Mouse (Mus musculus): ENCODE results near the gene Zmiz1. TPM values are rescaled to one million over a fixed set of nuclear protein-coding genes. Genes with fewer than 3 reads are reported as not detected.
A peak's percentile ranks its signal among the peaks of the same experiment; 100 is the strongest.

The Zmiz1 gene
- total RNA-seq, 1 experiment from 2014 or later = 9.8 TPM

GRCm38 (mm10) chr14:25577431-25577830, 118.4 kb downstream of the Zmiz1 start:
- peak; percentile 46 to 49; a peak in 3 of 4 replicates for ATAC-seq (replicated peaks in 1 of 2; ENCODE audit: insufficient read depth in 1 of 2, low FRiP score in 2 of 2, low TSS enrichment in 1 of 2, low read depth in 1 of 2, poor library complexity in 2 of 2, severe bottlenecking in 2 of 2)

- no peak for ATAC-seq (replicated peaks in 1 of 2; ENCODE audit: insufficient read depth in 1 of 2, low FRiP score in 2 of 2, low TSS enrichment in 1 of 2, low read depth in 1 of 2, poor library complexity in 2 of 2, severe bottlenecking in 2 of 2)
Observed at GRCm38 (mm10) chr14:25579597-25579996, 120.6 kb downstream of the Zmiz1 start.

GRCm38 (mm10) chr14:25580397-25580796, 121.4 kb downstream of the Zmiz1 start:
- ATAC-seq (replicated peaks in 1 of 2; ENCODE audit: insufficient read depth in 1 of 2, low FRiP score in 2 of 2, low TSS enrichment in 1 of 2, low read depth in 1 of 2, poor library complexity in 2 of 2, severe bottlenecking in 2 of 2) = no peak

DNA sequence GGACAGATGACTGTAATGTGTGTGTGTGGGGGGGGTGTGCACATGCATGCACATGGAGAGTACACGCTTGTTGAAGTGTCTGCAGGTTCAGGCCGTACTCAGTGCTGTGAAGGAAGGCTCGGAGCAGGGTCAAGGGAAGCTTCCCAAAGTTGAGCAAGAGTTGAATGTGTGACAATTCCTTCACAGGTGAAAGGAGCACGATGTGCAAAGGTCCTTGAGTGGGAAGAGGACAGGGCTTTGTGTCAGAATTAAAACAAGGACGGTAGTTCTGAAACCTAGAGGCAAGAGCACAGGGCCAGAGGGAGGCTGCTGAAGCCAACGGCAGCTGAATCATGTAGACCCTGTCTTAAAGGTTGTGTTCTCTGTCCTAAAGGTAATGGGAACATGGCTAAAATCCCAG, 123.6 kb downstream of the Zmiz1 start:
- ATAC-seq (replicated peaks in 1 of 2; ENCODE audit: insufficient read depth in 1 of 2, low FRiP score in 2 of 2, low TSS enrichment in 1 of 2, low read depth in 1 of 2, poor library complexity in 2 of 2, severe bottlenecking in 2 of 2) = no peak

DNA sequence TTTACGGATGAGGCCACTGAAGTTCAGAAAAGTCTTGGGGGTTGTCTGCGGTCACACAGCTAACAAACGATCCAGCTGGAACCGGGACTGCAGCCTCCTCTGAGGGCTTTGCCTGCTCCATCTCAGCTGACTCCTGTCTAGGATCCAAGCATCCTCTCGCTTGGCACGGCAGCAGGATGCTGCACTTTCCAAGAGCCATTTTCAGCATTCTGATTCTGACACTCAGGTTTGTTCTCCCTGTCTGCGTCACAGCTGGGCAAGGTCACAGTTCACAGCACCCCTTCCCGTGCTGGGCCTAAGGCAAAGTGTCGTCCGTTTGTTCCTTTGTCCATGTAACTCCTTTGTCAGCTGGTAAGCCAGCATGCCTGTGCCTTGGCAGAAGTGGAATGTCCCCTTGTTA, 124.9 kb downstream of the Zmiz1 start:
- ATAC-seq (replicated peaks in 1 of 2; ENCODE audit: insufficient read depth in 1 of 2, low FRiP score in 2 of 2, low TSS enrichment in 1 of 2, low read depth in 1 of 2, poor library complexity in 2 of 2, severe bottlenecking in 2 of 2) = no peak

DNA sequence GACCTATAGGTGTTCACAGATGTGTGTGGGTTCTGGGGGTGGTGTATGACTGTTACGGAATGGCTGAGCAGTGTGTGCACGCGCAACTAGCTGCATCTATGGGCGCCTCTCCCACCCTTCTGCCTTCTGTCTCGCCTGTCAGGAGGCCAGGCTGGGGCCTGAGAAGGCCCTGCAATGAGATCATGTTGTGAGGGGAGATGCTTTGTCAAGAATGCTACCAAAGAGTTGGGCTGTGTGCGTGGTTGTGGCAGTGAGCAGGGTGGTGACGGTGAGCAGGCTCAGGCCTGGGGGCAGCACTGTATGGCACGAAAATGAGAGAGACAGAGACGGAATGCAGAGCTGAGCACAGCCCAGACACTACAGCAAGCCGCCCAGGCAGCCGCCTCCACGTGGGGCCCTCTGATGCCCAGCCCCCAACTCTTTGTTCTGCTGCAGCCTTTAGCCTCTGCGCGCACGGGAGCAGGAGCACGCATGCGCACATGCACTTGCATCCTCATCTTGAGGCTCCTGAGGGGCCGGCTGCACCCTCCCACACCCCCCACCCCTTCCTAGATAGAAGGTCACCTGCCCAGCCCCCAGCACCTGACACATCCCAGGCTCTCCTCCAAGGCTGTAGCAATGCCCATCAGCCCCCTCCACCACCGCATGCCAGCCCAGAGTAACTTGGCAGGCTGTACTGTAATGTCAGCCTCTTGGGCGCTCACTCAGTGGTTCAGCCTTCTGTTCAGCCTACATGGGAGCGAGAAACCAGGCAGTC, 126.7 kb downstream of the Zmiz1 start:
- ATAC-seq (replicated peaks in 1 of 2; ENCODE audit: insufficient read depth in 1 of 2, low FRiP score in 2 of 2, low TSS enrichment in 1 of 2, low read depth in 1 of 2, poor library complexity in 2 of 2, severe bottlenecking in 2 of 2) = no peak

DNA sequence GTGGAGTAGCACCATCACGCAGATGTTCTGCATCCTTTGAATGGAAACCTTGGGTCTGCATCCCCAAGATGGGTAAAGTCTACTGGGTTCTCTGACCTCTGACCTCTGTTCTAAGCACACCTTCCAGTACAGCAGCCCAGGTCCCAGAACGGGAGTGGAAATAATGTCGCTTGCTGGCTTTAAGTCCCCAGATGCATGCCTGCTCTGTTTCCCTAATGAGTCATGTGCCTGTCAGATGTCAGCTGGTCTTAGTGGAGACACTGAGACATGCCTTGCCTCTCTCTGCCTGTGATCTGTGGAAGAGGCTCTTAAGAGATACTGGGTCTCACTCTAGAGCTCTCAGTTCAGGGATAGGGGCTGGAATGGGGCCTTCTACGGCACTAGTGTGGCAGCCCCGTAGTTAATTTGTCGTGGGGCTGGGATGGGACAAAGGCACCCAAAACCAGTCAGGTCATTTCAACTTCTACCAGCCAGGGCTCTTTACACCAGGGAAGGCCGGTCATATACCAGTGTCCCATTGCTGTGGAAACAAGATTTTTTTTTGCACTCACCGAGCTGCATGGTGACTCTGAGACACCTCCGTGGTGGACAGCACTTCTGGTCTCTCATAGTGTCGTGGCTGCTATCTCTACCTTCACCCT, 128.0 kb downstream of the Zmiz1 start:
- ATAC-seq (replicated peaks in 1 of 2; ENCODE audit: insufficient read depth in 1 of 2, low FRiP score in 2 of 2, low TSS enrichment in 1 of 2, low read depth in 1 of 2, poor library complexity in 2 of 2, severe bottlenecking in 2 of 2) = no peak

- 0 out of 4 replicates have a peak, but pooled peaks of 1 of the 2 experiments have one; percentile 12 for ATAC-seq (replicated peaks in 1 of 2; ENCODE audit: insufficient read depth in 1 of 2, low FRiP score in 2 of 2, low TSS enrichment in 1 of 2, low read depth in 1 of 2, poor library complexity in 2 of 2, severe bottlenecking in 2 of 2)
Observed at GRCm38 (mm10) chr14:25587487-25588001, 128.6 kb downstream of the Zmiz1 start.

GRCm38 (mm10) chr14:25588156-25588555, 129.2 kb downstream of the Zmiz1 start:
- ATAC-seq (replicated peaks in 1 of 2; ENCODE audit: insufficient read depth in 1 of 2, low FRiP score in 2 of 2, low TSS enrichment in 1 of 2, low read depth in 1 of 2, poor library complexity in 2 of 2, severe bottlenecking in 2 of 2) = no peak

- no peak; a peak in 2 of 4 replicates for ATAC-seq (replicated peaks in 1 of 2; ENCODE audit: insufficient read depth in 1 of 2, low FRiP score in 2 of 2, low TSS enrichment in 1 of 2, low read depth in 1 of 2, poor library complexity in 2 of 2, severe bottlenecking in 2 of 2)
Observed at GRCm38 (mm10) chr14:25588946-25589937, 130.3 kb downstream of the Zmiz1 start.

DNA sequence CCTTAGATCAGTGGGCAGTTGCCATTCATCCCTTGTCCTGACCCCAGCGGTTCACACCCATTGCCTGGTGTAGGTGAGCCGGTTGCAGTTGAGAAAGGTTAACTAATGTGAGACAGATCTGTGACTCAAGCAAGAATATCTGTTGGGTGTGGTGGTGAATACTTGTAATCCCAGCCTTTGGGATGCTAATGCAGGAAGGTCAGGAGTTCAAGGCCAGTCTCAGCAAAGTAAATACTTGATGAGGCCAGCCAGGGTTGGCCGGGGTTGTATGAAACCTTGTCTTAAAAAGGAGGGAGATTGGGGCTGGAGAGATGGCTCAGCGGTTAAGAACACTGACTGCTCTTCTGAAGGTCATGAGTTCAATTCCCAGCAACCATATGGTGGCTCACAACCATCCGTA, 132.0 kb downstream of the Zmiz1 start:
- ATAC-seq (replicated peaks in 1 of 2; ENCODE audit: insufficient read depth in 1 of 2, low FRiP score in 2 of 2, low TSS enrichment in 1 of 2, low read depth in 1 of 2, poor library complexity in 2 of 2, severe bottlenecking in 2 of 2) = no peak

DNA sequence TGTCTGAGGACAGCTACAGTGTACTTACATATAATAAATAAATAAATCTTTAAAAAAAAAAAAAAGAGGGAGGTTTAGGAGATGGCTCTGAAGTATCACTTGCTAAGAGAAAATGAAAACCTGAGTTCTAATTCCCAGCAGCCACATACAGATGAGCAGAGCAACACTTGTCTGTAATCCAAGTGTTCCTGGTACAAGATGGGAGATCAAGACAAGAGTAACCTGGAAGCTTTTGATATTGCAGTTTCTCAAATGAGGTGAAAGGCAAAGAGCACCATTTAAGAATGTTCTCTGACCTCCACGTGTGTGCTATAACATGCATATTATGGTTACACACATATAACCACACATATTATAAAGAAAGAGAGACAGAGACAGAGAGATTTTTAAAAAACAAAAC, 132.4 kb downstream of the Zmiz1 start:
- ATAC-seq (replicated peaks in 1 of 2; ENCODE audit: insufficient read depth in 1 of 2, low FRiP score in 2 of 2, low TSS enrichment in 1 of 2, low read depth in 1 of 2, poor library complexity in 2 of 2, severe bottlenecking in 2 of 2) = no peak

GRCm38 (mm10) chr14:25592522-25592921, 133.5 kb downstream of the Zmiz1 start:
- no peak for ATAC-seq (replicated peaks in 1 of 2; ENCODE audit: insufficient read depth in 1 of 2, low FRiP score in 2 of 2, low TSS enrichment in 1 of 2, low read depth in 1 of 2, poor library complexity in 2 of 2, severe bottlenecking in 2 of 2)

DNA sequence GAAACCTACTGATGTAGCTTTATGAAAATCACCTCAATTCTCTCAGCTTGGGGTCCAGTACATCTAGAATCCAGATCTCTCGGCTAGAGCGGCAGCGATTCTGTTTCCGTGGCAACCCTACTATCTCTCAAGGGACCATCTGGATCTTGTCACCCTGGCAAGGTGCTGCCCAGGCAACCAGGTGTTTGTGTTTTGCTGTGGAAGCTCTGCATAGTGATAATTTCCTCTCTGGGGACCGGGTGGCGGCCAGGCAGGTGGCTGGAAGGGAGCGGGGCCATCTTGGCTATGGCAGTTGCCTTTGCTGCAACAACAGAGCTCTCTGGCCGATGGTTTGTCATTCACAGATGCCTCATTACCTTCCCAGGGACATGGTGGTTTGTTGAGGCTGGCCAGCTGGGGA, 134.9 kb downstream of the Zmiz1 start:
- ATAC-seq (replicated peaks in 1 of 2; ENCODE audit: insufficient read depth in 1 of 2, low FRiP score in 2 of 2, low TSS enrichment in 1 of 2, low read depth in 1 of 2, poor library complexity in 2 of 2, severe bottlenecking in 2 of 2) = no peak

DNA sequence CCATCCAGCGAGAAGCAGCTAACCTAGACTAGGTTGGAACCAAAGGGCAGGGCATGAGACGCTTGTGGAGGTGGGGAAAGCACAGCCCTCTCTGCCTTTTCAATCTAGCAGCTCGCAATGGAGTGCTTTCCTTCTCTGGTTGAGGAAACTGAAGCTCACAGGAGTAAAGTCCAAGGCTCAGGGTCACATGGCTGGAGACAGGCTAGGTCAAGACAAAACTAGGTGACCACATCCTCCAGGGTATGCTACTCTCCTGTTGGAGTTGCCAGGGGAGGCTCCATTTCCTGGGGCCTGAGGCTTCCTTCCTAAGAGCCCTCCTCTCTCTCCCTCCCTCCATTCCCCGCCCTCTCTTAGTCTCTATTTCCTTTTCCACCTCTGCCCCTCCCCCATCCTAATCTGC, 135.6 kb downstream of the Zmiz1 start:
- no peak for ATAC-seq (replicated peaks in 1 of 2; ENCODE audit: insufficient read depth in 1 of 2, low FRiP score in 2 of 2, low TSS enrichment in 1 of 2, low read depth in 1 of 2, poor library complexity in 2 of 2, severe bottlenecking in 2 of 2)

- no peak for ATAC-seq (replicated peaks in 1 of 2; ENCODE audit: insufficient read depth in 1 of 2, low FRiP score in 2 of 2, low TSS enrichment in 1 of 2, low read depth in 1 of 2, poor library complexity in 2 of 2, severe bottlenecking in 2 of 2)
Observed at GRCm38 (mm10) chr14:25598960-25599359, 140.0 kb downstream of the Zmiz1 start.

- no peak for ATAC-seq (replicated peaks in 1 of 2; ENCODE audit: insufficient read depth in 1 of 2, low FRiP score in 2 of 2, low TSS enrichment in 1 of 2, low read depth in 1 of 2, poor library complexity in 2 of 2, severe bottlenecking in 2 of 2)
Observed at GRCm38 (mm10) chr14:25599934-25600333, 140.9 kb downstream of the Zmiz1 start.
